Mouse (Mus musculus) lung, embryonic 15.5 days (tissue): ENCODE measurements at regions not wholly inside any gene's neighbourhood (a gene's known extent, or its start where the extent isn't known, plus 50 kb on each side); places are given as distances from the start of the nearest gene placed in this dataset.

Experiments
- ATAC-seq: fragments of 200-750 bp; cut with Nextera tagmentation; 2 replicates; pipeline ENCODE4 v1.8.0; 2017; ENCODE audit warnings: moderate number of reproducible peaks, borderline replicate concordance; ENCODE audit not compliant: low FRiP score, low TSS enrichment; ENCODE audit errors: extremely low read depth
- H3K27ac ChIP-seq: fragments of 300-500 bp; sonication (generic); 2 replicates; pipeline ENCODE4 v1.5.1; 2015; ENCODE audit warnings: moderate library complexity, mild to moderate bottlenecking, inconsistent platforms
- H3K27me3 ChIP-seq: fragments of 300-500 bp; sonication (generic); 2 replicates; pipeline ENCODE4 v1.6.1; 2015; ENCODE audit warnings: inconsistent platforms
- H3K36me3 ChIP-seq: fragments of 300-500 bp; sonication (generic); 2 replicates; pipeline ENCODE4 v1.6.1; 2015; ENCODE audit warnings: inconsistent platforms
- H3K4me1 ChIP-seq: fragments of 300-500 bp; sonication (generic); 2 replicates; pipeline ENCODE4 v1.6.1; 2015; ENCODE audit warnings: inconsistent platforms
- H3K4me2 ChIP-seq: fragments of 300-500 bp; sonication (generic); 2 replicates; pipeline ENCODE4 v1.6.1; 2015; ENCODE audit warnings: inconsistent platforms, mild to moderate bottlenecking, moderate library complexity
- H3K4me3 ChIP-seq: fragments of 300-500 bp; sonication (generic); 2 replicates; pipeline ENCODE4 v1.5.1; 2015; ENCODE audit warnings: mild to moderate bottlenecking, inconsistent platforms
- H3K9ac ChIP-seq: fragments of 300-500 bp; sonication (generic); 2 replicates; pipeline ENCODE4 v1.6.1; 2015; ENCODE audit warnings: inconsistent platforms
- H3K9me3 ChIP-seq: fragments of 300-500 bp; sonication (generic); 2 replicates; pipeline ENCODE4 v1.6.1; 2016; ENCODE audit warnings: inconsistent platforms
- WGBS: fragments of 180-500 bp; shearing (Covaris S2); methylation state at CpG from one replicate; pipeline ENCODE4 v1.1.7; 2015; 5-methylcytosine and 5-hydroxymethylcytosine counted together

- Histone ChIP-seq H3K4me3 (no peak overlapping the region), H3K4me1 (0 out of 2 replicates have a peak, but pooled peaks cover 3% of the 10 kb centered on the region), H3K36me3 (no peaks in the 10 kb centered on the region), H3K27me3 (no peaks in the 10 kb centered on the region), H3K4me2 (no peak overlapping the region), H3K9ac (no peak overlapping the region), H3K9me3 (no peaks in the 10 kb centered on the region), H3K27ac (no peak overlapping the region)
- no peak for ATAC-seq
Measured at GRCm38 (mm10) chr3:101657979-101658378, 53.5 kb upstream of the Atp1a1 start.

GRCm38 (mm10) chr3:101654720-101655119, 50.2 kb upstream of the Atp1a1 start:
- H3K9ac ChIP-seq, result no peak overlapping the region
- no peak overlapping the region for H3K27ac ChIP-seq
- no peaks in the 10 kb centered on the region for H3K4me1 ChIP-seq
- 80% methylated on average over 4 of the region's 4 CpGs for WGBS
- no peak overlapping the region for H3K4me2 ChIP-seq
- no peak overlapping the region for H3K4me3 ChIP-seq
- ATAC-seq, result no peak
- H3K27me3 ChIP-seq, result no peaks in the 10 kb centered on the region
- H3K9me3 ChIP-seq, result no peaks in the 10 kb centered on the region
- no peaks in the 10 kb centered on the region for H3K36me3 ChIP-seq
